Mouse (Mus musculus) brown adipose tissue, adult 24 weeks (tissue): ENCODE data around the gene Chchd3. TPM values are rescaled to one million over a fixed set of nuclear protein-coding genes. Genes with fewer than 3 reads are reported as not detected.

ENCODE experiments used
- H3K27ac ChIP-seq: fragments of 200-500 bp; replicated peaks from 2 replicates; pipeline ENCODE4 v1.5.1; 2012; ENCODE audit warnings: low read depth, mild to moderate bottlenecking, low read length
- H3K4me1 ChIP-seq: fragments of 200-500 bp; 2 replicates; pipeline ENCODE4 v1.6.1; 2012; ENCODE audit warnings: low read length, mixed read lengths; ENCODE audit not compliant: control insufficient read depth, insufficient read depth, insufficient read length
- H3K4me3 ChIP-seq: fragments of 200-500 bp; 2 replicates; pipeline ENCODE4 v1.5.1; 2012; ENCODE audit warnings: low read depth, mild to moderate bottlenecking, low read length, moderate library complexity; ENCODE audit not compliant: insufficient read depth
- polyA plus RNA-seq: library from polyadenylated mRNA; stranded (reverse); fragments of >200 nt; gene quantifications from 2 replicates; pipeline ENCODE4 v1.2.4, GENCODE M21; 2012; ENCODE audit not compliant: missing spikeins, insufficient read depth, insufficient read length

Gene Chchd3
- 542 and 638 TPM in 2 replicates for polyA plus RNA-seq

DNA sequence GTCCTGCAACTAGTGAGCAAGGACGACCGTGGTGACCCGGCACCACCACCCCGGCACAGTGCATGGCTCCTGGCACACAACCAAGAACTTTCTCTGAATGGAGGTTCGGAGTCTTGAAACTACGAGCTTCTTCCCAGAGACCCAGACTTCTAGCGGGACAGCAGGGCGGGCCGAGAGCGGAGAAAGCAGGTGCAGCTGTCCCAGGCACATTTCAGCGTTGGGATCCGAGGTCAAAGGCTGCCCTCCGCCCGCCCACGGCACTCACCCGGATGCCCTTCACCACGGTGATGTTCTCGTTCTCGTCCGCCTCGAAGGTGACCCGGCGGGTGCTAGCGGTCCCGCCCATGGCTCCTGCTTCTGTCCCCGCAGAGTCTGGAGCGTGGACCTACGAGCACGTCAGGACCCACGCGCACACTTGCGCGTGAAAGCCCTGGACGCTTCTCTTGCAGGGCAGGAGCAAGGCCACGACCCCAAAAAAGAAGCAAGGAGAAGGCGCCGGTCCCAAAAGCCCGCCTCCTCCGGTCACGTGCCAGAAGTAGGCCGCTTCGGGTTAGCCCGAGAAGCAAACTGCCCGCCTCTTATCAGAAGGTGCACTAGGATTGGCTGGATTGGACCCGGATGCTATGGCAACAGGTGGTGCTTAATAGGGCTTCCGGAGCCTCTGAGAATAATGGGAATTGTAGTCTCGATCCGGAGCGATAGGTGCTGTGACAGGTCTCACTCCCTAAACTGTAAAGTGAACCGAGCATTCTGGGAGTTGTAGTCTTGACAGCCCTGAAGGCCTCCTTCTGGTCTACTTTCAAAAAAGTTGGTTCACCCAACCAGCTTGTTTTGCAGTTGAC is at the start of gene Chchd3:
Gene Chchd3 (minus strand): TSS at position 526 of the 842 bp plus-strand sequence.
- H3K27ac ChIP-seq: peak within 1 kb of the TSS; percentile 97
- peak within 1 kb of the TSS; percentile 93 for H3K4me3 ChIP-seq
- peaks cover 5% of the 10 kb centered on the region; the same call in 1 of the 2 replicates for H3K4me1 ChIP-seq

DNA sequence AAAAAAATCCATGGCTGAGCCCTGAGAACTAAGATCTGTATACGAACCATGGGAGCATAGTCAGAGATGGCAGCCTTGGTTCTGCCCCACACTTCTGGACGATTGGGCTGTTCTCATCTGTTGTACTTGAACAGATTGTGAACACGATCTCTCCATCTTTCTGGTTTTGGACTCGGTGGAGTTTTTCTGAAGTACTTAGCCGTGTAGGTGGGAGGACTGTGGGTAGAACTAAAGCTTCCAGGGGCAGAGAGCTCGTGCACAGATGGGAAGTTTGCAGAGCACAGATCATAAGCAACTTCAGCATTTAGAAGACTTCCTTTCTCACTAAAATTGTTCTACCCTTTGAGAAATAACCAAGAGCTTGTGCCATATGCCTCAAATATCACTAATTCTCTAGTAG is 44.6 kb upstream of the Chchd3 start:
- no peak overlapping the region for H3K27ac ChIP-seq
- H3K4me3 ChIP-seq: no peak overlapping the region
- H3K4me1 ChIP-seq: no peaks in the 10 kb centered on the region

DNA sequence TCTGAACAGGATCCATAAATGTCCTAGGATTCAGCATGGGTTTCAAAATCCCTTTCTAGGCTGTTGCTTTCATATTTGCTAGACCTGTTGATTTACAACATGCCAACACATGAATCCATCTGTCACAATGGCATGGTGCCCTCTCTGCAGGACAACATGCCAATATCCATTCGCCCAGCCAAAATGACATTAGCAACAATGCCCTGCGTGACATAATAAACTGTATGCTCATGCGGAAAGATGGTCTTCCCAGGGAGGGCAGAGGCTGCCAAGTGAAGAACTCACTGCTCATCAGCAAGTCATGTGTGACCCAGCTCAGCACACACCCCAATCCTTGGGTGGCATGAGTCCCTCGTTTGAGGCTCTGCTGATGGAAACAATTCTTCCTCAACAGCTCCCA is 38.8 kb upstream of the Chchd3 start:
- Histone ChIP-seq H3K4me3 (no peak overlapping the region), H3K4me1 (no peaks in the 10 kb centered on the region), H3K27ac (no peak overlapping the region)

DNA sequence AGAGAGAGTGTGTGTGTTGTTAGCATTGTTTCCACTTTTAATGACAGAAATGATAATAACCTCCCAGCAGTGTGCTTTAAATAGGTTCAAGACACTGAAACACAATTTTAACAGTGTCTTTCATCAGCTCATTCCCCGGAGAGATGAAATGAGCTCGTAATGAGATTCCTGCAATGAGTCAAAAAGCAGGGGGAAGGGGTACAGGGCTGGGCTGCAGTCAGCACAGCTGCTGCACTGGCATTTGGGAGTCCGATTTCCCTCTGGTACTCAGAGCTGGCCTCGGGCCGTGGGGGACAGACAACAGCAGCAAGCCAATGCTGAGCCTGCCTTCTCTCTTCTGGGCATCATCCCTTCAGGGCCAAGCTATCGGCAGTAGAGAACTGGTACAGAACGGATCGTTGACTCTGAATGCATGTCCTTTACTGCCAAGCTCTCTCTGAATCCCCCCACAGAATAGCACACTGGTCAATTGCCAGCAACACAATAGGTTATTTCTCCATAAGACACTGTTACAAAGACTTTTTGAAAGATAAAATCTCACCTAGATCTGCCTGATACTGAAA is 34.7 kb upstream of the Chchd3 start:
- no peak overlapping the region for H3K4me3 ChIP-seq
- H3K27ac ChIP-seq: no peak overlapping the region
- no peaks in the 10 kb centered on the region for H3K4me1 ChIP-seq

DNA sequence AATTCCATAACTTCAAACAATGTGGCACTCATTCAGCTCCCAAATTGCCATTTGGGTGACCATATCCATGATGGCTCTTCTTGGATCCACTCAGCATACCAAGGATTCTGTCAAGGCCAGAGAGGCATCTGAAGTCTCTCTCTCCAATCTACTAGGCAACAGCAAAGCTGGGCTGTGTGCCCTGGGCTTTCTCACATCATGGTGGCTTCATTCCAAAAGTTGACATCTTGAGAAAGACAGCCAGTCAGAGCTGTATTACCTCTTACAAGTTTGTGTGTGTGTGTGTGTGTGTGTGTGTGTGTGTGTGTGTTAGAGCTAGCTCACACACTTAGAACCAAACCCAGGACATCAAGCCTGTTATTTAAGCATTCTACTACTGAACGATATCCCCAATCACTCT is 20.1 kb upstream of the Chchd3 start:
- Histone ChIP-seq H3K4me1 (no peaks in the 10 kb centered on the region), H3K27ac (no peak overlapping the region), H3K4me3 (no peak overlapping the region)

DNA sequence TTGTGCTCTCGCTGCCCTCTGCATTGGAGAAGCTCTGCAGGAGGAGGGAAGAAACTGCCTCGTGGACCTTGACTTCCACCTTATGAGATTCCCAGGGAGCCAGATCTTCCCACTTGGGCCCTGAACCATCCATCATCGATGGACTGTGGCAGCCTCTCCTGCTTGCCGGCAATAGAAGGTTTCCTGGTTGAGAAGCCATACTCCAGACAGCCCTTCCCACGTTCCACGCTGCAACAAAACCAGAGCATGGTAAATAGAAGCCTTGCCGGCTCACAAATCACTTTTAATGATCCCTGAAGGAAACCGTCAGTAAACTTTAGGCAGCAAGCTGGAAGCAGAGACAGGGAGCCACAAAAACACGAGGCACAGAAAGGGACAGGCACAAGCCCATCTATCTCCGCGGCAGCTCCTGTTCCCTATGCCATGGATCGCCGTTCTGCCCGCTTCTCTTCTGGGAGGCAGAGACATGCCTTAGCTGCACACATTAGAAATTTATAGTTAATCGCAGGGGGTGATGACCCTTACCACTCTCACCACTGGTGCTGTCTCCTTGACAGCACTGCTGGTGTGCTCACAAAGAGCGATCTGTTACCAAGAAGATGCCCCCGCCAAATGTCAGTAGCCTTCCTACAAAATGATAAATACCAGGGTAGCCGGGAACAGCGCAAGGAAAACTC is 18.3 kb upstream of the Chchd3 start:
- Histone ChIP-seq H3K4me3 (no peak overlapping the region), H3K4me1 (no peaks in the 10 kb centered on the region), H3K27ac (no peak overlapping the region)

DNA sequence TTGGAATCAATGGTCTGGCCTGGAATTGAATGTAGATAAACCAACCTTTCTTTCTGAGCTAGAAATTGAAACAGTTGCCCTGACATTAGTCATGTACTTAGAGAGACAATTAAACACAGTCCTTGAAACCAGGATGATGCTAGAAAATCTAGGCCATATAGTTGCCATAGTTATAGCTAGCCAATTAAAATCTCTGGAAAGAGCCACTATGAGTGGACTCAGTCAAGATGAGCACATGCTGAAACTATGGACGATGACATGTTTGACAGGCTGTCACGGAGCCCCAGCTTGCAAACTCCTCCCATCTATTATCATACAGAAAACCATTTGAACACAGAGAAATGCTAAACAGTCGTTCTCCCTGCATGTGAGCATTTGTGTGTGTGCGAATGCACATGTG is 6.4 kb upstream of the Chchd3 start:
- H3K4me3 ChIP-seq: no peak overlapping the region
- H3K27ac ChIP-seq: no peak overlapping the region
- no peaks in the 10 kb centered on the region for H3K4me1 ChIP-seq

DNA sequence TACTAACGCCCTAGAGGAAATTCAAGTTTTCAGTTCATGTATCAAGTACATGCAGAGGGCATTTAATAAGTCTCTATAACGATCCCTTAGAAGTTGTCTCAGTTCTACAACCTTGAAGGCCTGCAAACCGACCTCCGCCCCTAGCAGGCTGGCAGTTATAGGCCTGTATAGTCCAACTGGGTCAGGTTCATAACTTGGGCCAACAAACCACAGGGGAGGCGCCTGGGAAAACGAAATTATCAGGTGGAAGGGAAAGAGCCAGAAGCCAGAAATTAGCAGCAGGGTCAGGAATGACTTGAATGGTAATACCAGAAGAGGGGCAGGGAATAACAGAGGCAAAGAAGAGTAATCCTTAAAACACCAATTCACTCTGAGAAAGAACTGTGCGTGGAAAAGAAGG is 784 bp downstream of the Chchd3 start:
- peaks cover 5% of the 10 kb centered on the region; the same call in 1 of the 2 replicates for H3K4me1 ChIP-seq
- peak overlapping the region; percentile 93 for H3K4me3 ChIP-seq
- H3K27ac ChIP-seq: peak overlapping the region; percentile 97

DNA sequence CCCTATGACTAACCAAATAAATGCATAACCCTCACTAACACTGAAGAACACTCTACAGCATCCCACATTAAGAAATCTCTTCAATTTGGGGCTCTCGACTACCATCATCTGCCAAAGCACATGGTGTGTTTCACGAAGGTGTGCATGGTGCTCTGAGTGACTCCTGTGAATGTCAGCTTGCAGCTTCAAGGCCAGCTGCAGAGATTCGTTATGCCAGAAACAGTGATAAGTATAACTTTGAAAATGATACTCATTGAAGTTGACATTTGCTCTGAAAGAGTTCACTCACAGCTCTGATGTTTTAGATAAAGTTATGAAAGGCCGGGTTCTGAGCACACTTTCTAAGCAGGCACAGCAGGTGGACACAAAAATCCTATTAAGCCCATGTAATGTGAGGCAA is 3.7 kb downstream of the Chchd3 start:
- Histone ChIP-seq H3K4me3 (no peak overlapping the region), H3K4me1 (peaks cover 5% of the 10 kb centered on the region; the same call in 1 of the 2 replicates), H3K27ac (no peak overlapping the region)

DNA sequence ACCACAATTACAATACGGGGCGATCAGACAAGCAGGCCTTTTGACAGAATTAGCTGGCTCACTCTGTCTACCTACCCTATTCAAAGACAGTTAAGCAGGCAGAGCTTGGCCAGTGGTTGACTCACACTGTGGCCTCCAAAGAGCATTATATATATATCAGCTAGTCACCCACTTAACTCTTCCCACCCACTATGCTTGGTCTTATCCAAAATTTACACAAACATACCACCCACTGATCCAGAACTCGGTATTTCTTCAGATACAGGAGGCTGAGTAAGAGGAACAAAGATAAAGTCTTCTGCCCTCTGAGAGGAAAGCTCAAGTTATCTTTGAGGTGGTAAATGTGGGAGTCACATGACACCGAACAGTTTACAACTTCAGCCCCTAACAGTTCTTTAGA is 4.4 kb downstream of the Chchd3 start:
- Histone ChIP-seq H3K4me3 (no peak overlapping the region), H3K27ac (no peak overlapping the region), H3K4me1 (peaks cover 5% of the 10 kb centered on the region; the same call in 1 of the 2 replicates)

DNA sequence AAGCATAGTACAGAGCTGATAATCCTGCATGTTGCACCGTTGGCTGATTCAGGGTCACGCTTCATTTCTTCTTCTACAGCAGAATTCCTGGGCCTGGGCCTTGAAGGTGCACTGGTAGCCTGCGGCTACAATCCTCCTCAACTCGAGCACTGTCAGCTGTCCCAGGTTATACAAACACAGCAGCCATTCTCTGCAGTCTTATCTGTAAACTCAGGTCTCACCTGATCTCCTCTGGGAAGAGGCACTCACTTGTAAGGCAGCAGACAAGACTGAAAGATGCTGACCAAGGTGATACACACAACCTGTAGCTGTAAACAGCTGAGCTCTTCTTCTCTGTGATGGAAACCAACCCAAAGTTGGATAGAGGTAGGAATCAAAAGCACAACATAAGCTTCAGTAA is 5.1 kb downstream of the Chchd3 start:
- Histone ChIP-seq H3K4me3 (no peak overlapping the region), H3K27ac (no peak overlapping the region), H3K4me1 (peaks cover 6% of the 10 kb centered on the region; the same call in 1 of the 2 replicates)

DNA sequence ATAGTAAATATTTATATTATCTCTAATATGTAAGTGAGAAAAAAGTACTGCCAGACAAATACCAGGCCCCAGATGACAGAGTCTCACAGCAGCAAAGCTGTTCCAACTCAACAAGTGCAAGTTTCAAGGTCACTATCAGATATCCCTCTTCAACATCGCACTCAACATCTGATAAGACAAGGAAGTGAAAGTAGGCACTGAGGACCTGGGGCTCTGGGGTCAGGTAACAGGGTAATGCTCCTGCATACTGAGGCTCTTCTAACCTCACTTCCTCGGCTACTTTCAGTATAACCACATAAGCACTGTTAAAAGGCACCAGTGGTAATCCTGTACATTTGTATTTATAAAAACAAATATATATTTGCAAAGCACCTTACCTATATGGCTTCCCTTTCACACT is 8.4 kb downstream of the Chchd3 start:
- no peak overlapping the region for H3K27ac ChIP-seq
- no peak overlapping the region for H3K4me3 ChIP-seq
- peaks cover 6% of the 10 kb centered on the region; the same call in 1 of the 2 replicates for H3K4me1 ChIP-seq

DNA sequence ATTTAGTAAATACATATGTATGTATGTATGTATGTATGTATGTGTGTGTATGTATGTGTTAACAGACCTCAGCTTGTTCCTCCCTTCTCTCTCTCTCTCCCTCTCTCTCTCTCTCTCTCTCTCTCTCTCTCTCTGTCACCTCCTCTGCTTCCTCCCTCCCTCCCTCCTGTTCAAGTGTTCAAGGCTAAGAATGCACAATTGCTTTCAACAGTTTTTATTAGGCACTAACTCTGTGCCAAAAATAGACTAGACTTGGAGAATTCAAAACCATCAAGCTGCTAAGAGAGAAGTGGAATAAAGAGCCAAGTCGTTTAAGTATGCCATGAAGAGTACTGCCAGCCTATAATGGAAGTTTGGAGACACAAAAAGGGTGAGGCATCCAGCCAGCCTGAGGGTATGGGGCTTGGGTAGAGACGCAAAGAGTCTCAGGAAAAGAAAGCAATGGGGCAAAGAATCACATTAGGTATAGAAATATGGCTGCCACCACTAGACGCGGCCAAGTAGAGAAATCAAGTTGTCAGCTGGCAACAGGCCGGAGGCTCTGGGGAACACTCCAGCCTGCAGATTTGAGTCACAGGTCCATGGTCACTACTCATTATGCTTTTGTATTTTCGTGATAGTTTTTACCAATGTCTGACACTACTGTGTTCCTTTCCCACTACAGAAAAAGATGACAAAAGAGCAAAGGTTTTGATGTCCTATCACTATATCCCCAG is 10.2 kb downstream of the Chchd3 start:
- Histone ChIP-seq H3K4me1 (peaks cover 3% of the 10 kb centered on the region; the same call in 1 of the 2 replicates), H3K27ac (no peak overlapping the region), H3K4me3 (no peak overlapping the region)

DNA sequence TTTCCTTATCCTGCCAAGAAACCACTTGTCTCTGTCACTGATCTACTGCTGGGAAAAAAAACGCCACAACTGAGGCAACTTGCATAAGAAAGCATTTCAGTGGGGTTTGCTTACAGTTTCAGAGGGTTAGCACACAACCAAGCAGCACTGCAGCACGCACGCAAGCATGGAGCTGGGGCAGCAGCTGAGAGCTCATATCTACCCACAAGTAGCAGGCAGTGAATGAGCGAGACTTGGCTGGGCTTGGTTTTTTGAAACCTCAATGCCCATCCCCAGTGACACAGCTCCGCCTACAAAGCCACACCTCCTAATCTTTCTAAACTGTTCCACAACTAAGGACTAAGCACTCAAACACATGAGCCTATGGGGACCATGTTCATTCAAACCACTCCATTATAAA is 16.6 kb downstream of the Chchd3 start:
- Histone ChIP-seq H3K27ac (no peak overlapping the region), H3K4me3 (no peak overlapping the region), H3K4me1 (no peaks in the 10 kb centered on the region)

DNA sequence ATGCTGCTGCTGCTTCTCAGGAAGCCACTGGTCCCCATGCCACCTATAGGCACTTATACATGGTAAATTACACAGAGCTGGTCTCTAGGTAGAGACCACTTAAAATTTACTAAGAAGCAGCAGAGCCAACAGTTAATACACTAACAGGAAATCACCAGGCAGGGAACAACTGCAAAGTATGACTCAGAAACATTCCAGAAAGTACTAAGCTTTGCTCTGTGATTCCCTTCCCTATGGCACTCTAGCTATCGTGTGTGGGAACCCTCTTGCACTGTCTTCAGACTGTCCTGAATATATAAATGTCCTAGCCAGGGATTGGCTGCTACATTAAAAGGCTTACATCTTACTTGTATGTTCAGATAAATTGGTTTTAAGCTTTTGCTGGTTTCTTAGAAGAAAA is 17.2 kb downstream of the Chchd3 start:
- H3K4me1 ChIP-seq: no peaks in the 10 kb centered on the region
- H3K27ac ChIP-seq: no peak overlapping the region
- no peak overlapping the region for H3K4me3 ChIP-seq
